Mouse (Mus musculus): Measurements from ENCODE around the gene Hmcn1. TPM values are rescaled to one million over a fixed set of nuclear protein-coding genes. Genes with fewer than 3 reads are reported as not detected.

Hmcn1 gene
- polyA plus RNA-seq, 1 experiment from 2014 or later: 8.1 TPM

- H3K4me1 ChIP-seq: no peaks in the 10 kb centered on the region
- H3K27ac ChIP-seq: no peak overlapping the region
- no peaks in the 10 kb centered on the region for H3K36me3 ChIP-seq (replicated peaks)
- H3K27me3 ChIP-seq: no peaks in the 10 kb centered on the region
- H3K4me2 ChIP-seq: no peak overlapping the region
- no peak for ATAC-seq (ENCODE audit: low FRiP score)
- no peak overlapping the region for H3K9ac ChIP-seq
- WGBS: 77% methylated on average over 4 of the region's 4 CpGs
- no peaks in the 10 kb centered on the region for H3K9me3 ChIP-seq
- H3K4me3 ChIP-seq (replicated peaks): no peak overlapping the region
These were observed 8.3 kb downstream of the Hmcn1 start for GRCm38 (mm10) chr1:150984888-150985287.

- 87% methylated on average over 6 of the region's 6 CpGs for WGBS
- no peaks in the 10 kb centered on the region for H3K9me3 ChIP-seq
- H3K4me2 ChIP-seq: no peak overlapping the region
- no peaks in the 10 kb centered on the region for H3K4me1 ChIP-seq
- ATAC-seq (ENCODE audit: low FRiP score): no peak
- H3K36me3 ChIP-seq (replicated peaks): no peaks in the 10 kb centered on the region
- H3K9ac ChIP-seq: no peak overlapping the region
- no peaks in the 10 kb centered on the region for H3K27me3 ChIP-seq
- no peak overlapping the region for H3K4me3 ChIP-seq (replicated peaks)
- no peak overlapping the region for H3K27ac ChIP-seq
These were observed 9.1 kb downstream of the Hmcn1 start for GRCm38 (mm10) chr1:150984092-150984503.

- peaks cover 5% of the 10 kb centered on the region; the same call in 1 of the 2 replicates for H3K4me1 ChIP-seq
- WGBS: 94% methylated on average over 3 of the region's 3 CpGs
- ATAC-seq (ENCODE audit: low FRiP score): no peak
These were observed 14.6 kb downstream of the Hmcn1 start for GRCm38 (mm10) chr1:150978651-150979050.

GRCm38 (mm10) chr1:150976263-150976662 lies 17.0 kb downstream of the Hmcn1 start:
- Histone ChIP-seq H3K4me3 (replicated peaks) (no peak overlapping the region), H3K4me2 (no peak overlapping the region), H3K4me1 (peaks cover 5% of the 10 kb centered on the region; the same call in 1 of the 2 replicates), H3K27ac (no peak overlapping the region), H3K9me3 (no peaks in the 10 kb centered on the region), H3K27me3 (no peaks in the 10 kb centered on the region), H3K9ac (no peak overlapping the region), H3K36me3 (replicated peaks) (no peaks in the 10 kb centered on the region)
- ATAC-seq (ENCODE audit: low FRiP score): no peak
- WGBS: 47% methylated on average over 2 of the region's 2 CpGs

More at GRCm38 (mm10) chr1:150978651-150979050, 14.6 kb downstream of the Hmcn1 start:
- H3K27me3 ChIP-seq: no peaks in the 10 kb centered on the region
- H3K27ac ChIP-seq: no peak overlapping the region
- H3K4me3 ChIP-seq (replicated peaks): no peak overlapping the region
- no peaks in the 10 kb centered on the region for H3K9me3 ChIP-seq
- H3K9ac ChIP-seq: no peak overlapping the region
- no peaks in the 10 kb centered on the region for H3K36me3 ChIP-seq (replicated peaks)
- no peak overlapping the region for H3K4me2 ChIP-seq

GRCm38 (mm10) chr1:150959486-150960074 lies 33.7 kb downstream of the Hmcn1 start:
- H3K4me3 ChIP-seq (replicated peaks): no peak overlapping the region
- WGBS: 49% methylated on average over 5 of the region's 5 CpGs
- no peaks in the 10 kb centered on the region for H3K4me1 ChIP-seq
- no peaks in the 10 kb centered on the region for H3K36me3 ChIP-seq (replicated peaks)
- H3K9ac ChIP-seq: no peak overlapping the region
- no peaks in the 10 kb centered on the region for H3K27me3 ChIP-seq
- H3K4me2 ChIP-seq: no peak overlapping the region
- H3K9me3 ChIP-seq: no peaks in the 10 kb centered on the region
- no peak overlapping the region for H3K27ac ChIP-seq
- ATAC-seq (ENCODE audit: low FRiP score): peak; percentile 36; the same call in 1 of the 2 replicates

- H3K4me3 ChIP-seq (replicated peaks): no peak overlapping the region
- H3K9ac ChIP-seq: no peak overlapping the region
- no peaks in the 10 kb centered on the region for H3K27me3 ChIP-seq
- no peak overlapping the region for H3K4me2 ChIP-seq
- H3K36me3 ChIP-seq (replicated peaks): no peaks in the 10 kb centered on the region
- no peak for ATAC-seq (ENCODE audit: low FRiP score)
- peaks cover 5% of the 10 kb centered on the region; the same call in 1 of the 2 replicates for H3K4me1 ChIP-seq
- H3K9me3 ChIP-seq: no peaks in the 10 kb centered on the region
- no peak overlapping the region for H3K27ac ChIP-seq
- WGBS: 92% methylated on average over 5 of the region's 5 CpGs
These were observed 42.2 kb downstream of the Hmcn1 start for GRCm38 (mm10) chr1:150951004-150951403.

- Histone ChIP-seq H3K4me1 (peaks cover 5% of the 10 kb centered on the region; the same call in 1 of the 2 replicates), H3K36me3 (replicated peaks) (no peaks in the 10 kb centered on the region), H3K27ac (no peak overlapping the region), H3K4me3 (replicated peaks) (no peak overlapping the region), H3K9ac (no peak overlapping the region), H3K4me2 (no peak overlapping the region), H3K27me3 (no peaks in the 10 kb centered on the region), H3K9me3 (no peaks in the 10 kb centered on the region)
- WGBS: 16% methylated on average over 3 of the region's 3 CpGs
- ATAC-seq (ENCODE audit: low FRiP score): peak; percentile 46; the same call in 1 of the 2 replicates
These were observed 43.2 kb downstream of the Hmcn1 start for GRCm38 (mm10) chr1:150950046-150950445.

- Histone ChIP-seq H3K4me1 (peaks cover 5% of the 10 kb centered on the region; the same call in 1 of the 2 replicates), H3K4me3 (replicated peaks) (no peak overlapping the region), H3K4me2 (no peak overlapping the region), H3K27me3 (no peaks in the 10 kb centered on the region), H3K27ac (no peak overlapping the region), H3K9me3 (no peaks in the 10 kb centered on the region), H3K9ac (no peak overlapping the region), H3K36me3 (replicated peaks) (no peaks in the 10 kb centered on the region)
- WGBS: 74% methylated on average over 2 of the region's 2 CpGs
- ATAC-seq (ENCODE audit: low FRiP score): no peak
These were observed 44.3 kb downstream of the Hmcn1 start for GRCm38 (mm10) chr1:150948911-150949310.

DNA sequence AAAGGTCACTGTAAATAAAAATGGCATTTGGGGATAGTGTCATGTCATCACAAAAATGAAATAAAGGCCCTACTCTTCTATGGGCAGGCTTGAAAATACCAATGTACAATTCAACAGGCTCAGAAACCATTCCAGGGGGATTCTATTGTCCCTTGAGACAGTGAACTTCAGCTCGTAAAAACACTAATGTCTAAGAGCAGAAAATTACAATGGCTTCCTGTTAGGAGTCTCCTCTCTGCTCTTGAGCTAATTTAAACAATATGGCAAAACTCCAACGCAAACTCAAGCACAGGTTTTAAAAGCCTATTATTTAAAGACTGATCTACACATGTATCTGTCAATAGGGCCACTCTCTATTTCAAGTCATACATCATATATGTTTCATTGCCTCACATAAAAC lies 49.6 kb downstream of the Hmcn1 start:
- H3K4me2 ChIP-seq: no peak overlapping the region
- no peaks in the 10 kb centered on the region for H3K4me1 ChIP-seq
- H3K9me3 ChIP-seq: no peaks in the 10 kb centered on the region
- WGBS: 36% methylated on average over 2 of the region's 2 CpGs
- no peak overlapping the region for H3K4me3 ChIP-seq (replicated peaks)
- H3K9ac ChIP-seq: no peak overlapping the region
- H3K27ac ChIP-seq: no peak overlapping the region
- no peak for ATAC-seq (ENCODE audit: low FRiP score)
- H3K27me3 ChIP-seq: no peaks in the 10 kb centered on the region
- H3K36me3 ChIP-seq (replicated peaks): no peaks in the 10 kb centered on the region

DNA sequence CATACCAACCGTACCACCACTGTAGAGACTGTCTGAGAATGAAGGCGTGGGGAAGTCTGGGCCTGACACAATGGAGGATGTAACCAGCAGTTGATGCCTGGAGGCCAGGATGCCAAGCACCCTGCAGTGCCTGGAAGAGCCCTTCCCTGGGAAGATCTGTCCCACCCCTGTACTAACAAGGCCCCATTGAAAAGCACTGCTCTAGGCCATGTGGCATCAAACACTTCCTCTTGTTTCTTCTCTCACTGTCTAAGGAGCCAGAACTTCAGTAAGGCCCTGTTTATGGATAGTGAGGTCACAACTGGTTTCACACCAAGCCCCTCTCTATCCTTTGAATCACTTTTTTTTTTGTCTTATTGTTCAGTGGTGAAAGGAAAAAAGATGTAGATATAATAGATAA lies 51.1 kb downstream of the Hmcn1 start:
- WGBS: 82% methylated on average over 2 of the region's 2 CpGs
- no peak overlapping the region for H3K9ac ChIP-seq
- H3K27ac ChIP-seq: no peak overlapping the region
- no peak for ATAC-seq (ENCODE audit: low FRiP score)
- H3K27me3 ChIP-seq: no peaks in the 10 kb centered on the region
- no peak overlapping the region for H3K4me3 ChIP-seq (replicated peaks)
- H3K36me3 ChIP-seq (replicated peaks): no peaks in the 10 kb centered on the region
- no peaks in the 10 kb centered on the region for H3K4me1 ChIP-seq
- no peaks in the 10 kb centered on the region for H3K9me3 ChIP-seq
- no peak overlapping the region for H3K4me2 ChIP-seq

- H3K36me3 ChIP-seq (replicated peaks): no peaks in the 10 kb centered on the region
- H3K4me3 ChIP-seq (replicated peaks): no peak overlapping the region
- H3K9me3 ChIP-seq: no peaks in the 10 kb centered on the region
- ATAC-seq (ENCODE audit: low FRiP score): no peak
- no peaks in the 10 kb centered on the region for H3K27me3 ChIP-seq
- H3K9ac ChIP-seq: no peak overlapping the region
- WGBS: 75% methylated on average over 4 of the region's 4 CpGs
- H3K4me1 ChIP-seq: no peaks in the 10 kb centered on the region
- H3K27ac ChIP-seq: no peak overlapping the region
- H3K4me2 ChIP-seq: no peak overlapping the region
These were observed 56.4 kb downstream of the Hmcn1 start for GRCm38 (mm10) chr1:150936821-150937220.

GRCm38 (mm10) chr1:150933616-150934015 lies 59.6 kb downstream of the Hmcn1 start:
- Histone ChIP-seq H3K4me3 (replicated peaks) (no peak overlapping the region), H3K27ac (no peak overlapping the region), H3K9ac (no peak overlapping the region), H3K9me3 (no peaks in the 10 kb centered on the region), H3K36me3 (replicated peaks) (no peaks in the 10 kb centered on the region), H3K27me3 (no peaks in the 10 kb centered on the region), H3K4me1 (no peaks in the 10 kb centered on the region), H3K4me2 (no peak overlapping the region)
- no peak for ATAC-seq (ENCODE audit: low FRiP score)
- WGBS: 56% methylated on average over 9 of the region's 9 CpGs

- 85% methylated on average over 9 of the region's 9 CpGs for WGBS
- Histone ChIP-seq H3K4me2 (no peak overlapping the region), H3K9me3 (no peaks in the 10 kb centered on the region), H3K4me3 (replicated peaks) (no peak overlapping the region), H3K9ac (no peak overlapping the region), H3K36me3 (replicated peaks) (no peaks in the 10 kb centered on the region), H3K27ac (no peak overlapping the region), H3K4me1 (no peaks in the 10 kb centered on the region), H3K27me3 (no peaks in the 10 kb centered on the region)
- no peak for ATAC-seq (ENCODE audit: low FRiP score)
These were observed 72.4 kb downstream of the Hmcn1 start for GRCm38 (mm10) chr1:150920860-150921259.

Data from forebrain, embryonic 12.5 days (tissue).